Mouse (Mus musculus) midbrain, embryonic 16.5 days (tissue): ENCODE results near the gene Kctd15. TPM values are rescaled to one million over a fixed set of nuclear protein-coding genes. Genes with fewer than 3 reads are reported as not detected.

Source experiments
- ATAC-seq: fragments of 200-750 bp; cut with Nextera tagmentation; 2 replicates; pipeline ENCODE4 v1.8.0; 2017; ENCODE audit warnings: moderate TSS enrichment
- H3K27ac ChIP-seq: fragments of 300-500 bp; sonication (generic); 2 replicates; pipeline ENCODE4 v1.5.1; 2014; ENCODE audit warnings: mild to moderate bottlenecking, low read length, mixed read lengths
- H3K27me3 ChIP-seq: fragments of 300-500 bp; sonication (generic); 2 replicates; pipeline ENCODE4 v1.6.1; 2014; ENCODE audit warnings: low read depth, low read length, mixed read lengths; ENCODE audit not compliant: control insufficient read depth, insufficient read depth
- H3K36me3 ChIP-seq: fragments of 300-500 bp; sonication (generic); 2 replicates; pipeline ENCODE4 v1.6.1; 2014; ENCODE audit warnings: mild to moderate bottlenecking, low read length, moderate library complexity, mixed read lengths; ENCODE audit not compliant: control insufficient read depth, insufficient read depth
- H3K4me1 ChIP-seq: fragments of 300-500 bp; sonication (generic); 2 replicates; pipeline ENCODE4 v1.6.1; 2014; ENCODE audit warnings: mild to moderate bottlenecking, low read length, mixed read lengths; ENCODE audit not compliant: control insufficient read depth, insufficient read depth
- H3K4me2 ChIP-seq: fragments of 300-500 bp; sonication (generic); 2 replicates; pipeline ENCODE4 v1.6.1; 2014; ENCODE audit warnings: mild to moderate bottlenecking, low read length, mixed read lengths
- H3K4me3 ChIP-seq: fragments of 300-500 bp; sonication (generic); 2 replicates; pipeline ENCODE4 v1.5.1; 2014; ENCODE audit warnings: low read depth, mild to moderate bottlenecking, low read length, moderate library complexity, mixed read lengths
- H3K9ac ChIP-seq: fragments of 300-500 bp; sonication (generic); 2 replicates; pipeline ENCODE4 v1.6.1; 2014; ENCODE audit warnings: low read depth, low read length, mixed read lengths
- H3K9me3 ChIP-seq: fragments of 300-500 bp; sonication (generic); replicated peaks from 2 replicates; pipeline ENCODE4 v1.6.1; 2014; ENCODE audit warnings: mild to moderate bottlenecking, low read length, mixed read lengths; ENCODE audit not compliant: control insufficient read depth, poor library complexity, severe bottlenecking
- WGBS: fragments of 180-500 bp; shearing (Covaris S2); extraction: QIAGEN DNeasy Blood & Tissue Kit; methylation state at CpG from one replicate; pipeline ENCODE4 v1.1.7; 2014; 5-methylcytosine and 5-hydroxymethylcytosine counted together
- polyA plus RNA-seq: library from polyadenylated mRNA; unstranded; fragments of >200 nt; fragmentation: Nextera tagmentation; extraction: Ambion mirVana; gene quantifications from 2 replicates; pipeline ENCODE4 v1.2.1, GENCODE M21; 2015

The Kctd15 gene
- polyA plus RNA-seq = 24.8 and 26.5 TPM in 2 replicates

DNA sequence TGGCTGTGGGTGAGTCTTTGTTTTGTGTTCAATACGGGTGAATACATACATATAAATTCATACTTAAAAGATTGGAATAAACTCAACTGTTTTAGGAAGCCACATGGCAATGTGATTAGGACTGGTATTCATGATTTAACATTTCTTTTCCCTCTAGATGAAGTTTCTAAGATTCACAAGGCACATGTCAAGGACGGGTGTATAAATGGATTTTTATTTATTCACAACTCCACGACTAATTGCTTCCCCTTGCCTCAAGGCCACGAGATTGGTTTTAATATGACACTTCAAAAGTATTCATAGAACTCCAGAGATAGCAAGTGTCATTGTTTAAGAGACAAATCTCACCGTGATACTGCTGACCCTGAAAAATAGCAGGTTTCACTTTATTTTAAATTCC, at the start of gene Kctd15:
Kctd15 (minus strand) TSS at position 101 of the 400 bp plus-strand sequence.
- 44% methylated on average over 5 of the region's 5 CpGs for WGBS
- Histone ChIP-seq H3K27ac (peak within 1 kb of the TSS; percentile 99), H3K36me3 (no peaks in the 10 kb centered on the region), H3K4me2 (peak within 1 kb of the TSS; percentile 98), H3K4me1 (peaks cover 12% of the 10 kb centered on the region), H3K27me3 (no peaks in the 10 kb centered on the region), H3K9ac (peak within 1 kb of the TSS; percentile 99), H3K9me3 (no peaks in the 10 kb centered on the region), H3K4me3 (peak within 1 kb of the TSS; percentile 71)
- no peak for ATAC-seq

DNA sequence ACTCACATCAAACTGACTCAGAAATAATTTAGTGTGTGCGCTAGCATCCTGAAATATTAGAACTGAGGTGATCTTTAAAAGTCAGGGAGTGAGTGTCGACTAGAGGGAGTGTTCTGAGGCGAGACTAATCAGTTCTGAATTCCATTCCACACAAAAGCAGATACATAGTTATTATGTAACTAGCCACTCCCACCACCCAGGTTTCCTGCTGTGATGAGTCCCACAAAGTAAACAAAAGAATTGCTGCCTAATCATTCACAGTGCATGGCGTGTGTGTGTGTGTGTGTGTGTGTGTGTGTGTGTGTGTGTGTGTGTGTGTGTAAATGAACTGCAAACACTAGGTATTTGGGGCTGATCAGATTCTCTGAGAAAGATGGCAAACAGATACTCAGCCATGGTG, 47.9 kb upstream of the Kctd15 start:
- no peaks in the 10 kb centered on the region for H3K27me3 ChIP-seq
- no peaks in the 10 kb centered on the region for H3K36me3 ChIP-seq
- no peak overlapping the region for H3K9ac ChIP-seq
- no peak overlapping the region for H3K27ac ChIP-seq
- no peaks in the 10 kb centered on the region for H3K9me3 ChIP-seq
- ATAC-seq = no peak
- no peaks in the 10 kb centered on the region for H3K4me1 ChIP-seq
- H3K4me2 ChIP-seq = no peak overlapping the region
- no peak overlapping the region for H3K4me3 ChIP-seq
- 41% methylated on average over 4 of the region's 4 CpGs for WGBS

DNA sequence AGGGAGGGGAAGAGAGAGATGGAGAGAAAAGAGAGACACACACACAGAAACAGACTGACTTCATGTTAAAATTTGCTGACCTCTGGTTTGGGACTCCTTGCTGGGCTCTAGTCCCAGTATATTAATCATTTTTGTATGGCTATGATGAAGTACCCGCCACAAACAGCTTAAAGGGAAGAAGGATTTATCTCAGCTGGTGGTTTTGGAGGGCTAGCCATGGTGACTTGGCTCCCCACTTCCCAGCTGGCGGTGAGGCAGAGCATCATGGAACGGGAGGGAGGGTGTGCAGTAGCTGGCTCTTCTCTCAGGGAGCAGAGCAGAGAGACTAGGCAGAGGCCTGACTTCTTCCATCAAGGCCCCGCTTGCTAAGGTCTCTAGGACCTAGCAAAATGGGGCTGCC, 46.9 kb upstream of the Kctd15 start:
- WGBS = 48% methylated on average over 4 of the region's 4 CpGs
- Histone ChIP-seq H3K4me3 (no peak overlapping the region), H3K4me2 (no peak overlapping the region)

DNA sequence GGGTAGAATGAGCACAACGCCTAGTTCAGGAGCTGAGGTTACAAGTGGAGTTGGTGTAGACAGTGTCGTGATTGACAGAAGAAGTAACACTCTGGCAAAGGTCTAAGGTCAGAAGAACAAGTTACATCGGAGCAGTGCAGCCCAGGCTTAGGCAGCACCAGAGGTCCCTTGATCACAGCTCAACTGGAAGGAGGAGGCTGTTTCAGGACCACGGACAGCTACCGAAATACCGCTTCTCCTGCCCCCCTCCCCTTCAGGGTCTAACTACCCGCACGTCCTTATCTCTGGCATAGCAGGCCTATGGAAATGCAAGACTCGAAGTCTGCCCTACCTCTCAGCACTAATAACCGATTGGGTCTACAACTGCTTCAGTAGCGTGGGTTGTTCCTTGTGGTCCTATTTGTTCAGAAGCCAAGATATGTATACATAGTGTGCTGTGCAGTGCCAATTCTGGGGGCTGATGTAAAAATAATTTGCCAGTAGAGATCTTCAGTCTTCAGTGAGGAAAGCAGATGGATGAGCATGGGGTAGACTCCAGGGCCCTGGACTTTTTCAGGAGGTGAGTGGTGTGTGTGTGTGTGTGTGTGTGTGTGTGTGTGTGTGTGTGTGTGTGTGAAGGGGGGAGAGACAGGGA, 46.3 kb upstream of the Kctd15 start:
- WGBS = 29% methylated on average over 11 of the region's 11 CpGs

More for the DNA sequence above, 46.9 kb upstream of the Kctd15 start:
- no peak overlapping the region for H3K9ac ChIP-seq
- H3K27me3 ChIP-seq = no peaks in the 10 kb centered on the region
- no peak for ATAC-seq
- H3K9me3 ChIP-seq = no peaks in the 10 kb centered on the region
- no peaks in the 10 kb centered on the region for H3K36me3 ChIP-seq
- H3K27ac ChIP-seq = no peak overlapping the region
- H3K4me1 ChIP-seq = no peaks in the 10 kb centered on the region

DNA sequence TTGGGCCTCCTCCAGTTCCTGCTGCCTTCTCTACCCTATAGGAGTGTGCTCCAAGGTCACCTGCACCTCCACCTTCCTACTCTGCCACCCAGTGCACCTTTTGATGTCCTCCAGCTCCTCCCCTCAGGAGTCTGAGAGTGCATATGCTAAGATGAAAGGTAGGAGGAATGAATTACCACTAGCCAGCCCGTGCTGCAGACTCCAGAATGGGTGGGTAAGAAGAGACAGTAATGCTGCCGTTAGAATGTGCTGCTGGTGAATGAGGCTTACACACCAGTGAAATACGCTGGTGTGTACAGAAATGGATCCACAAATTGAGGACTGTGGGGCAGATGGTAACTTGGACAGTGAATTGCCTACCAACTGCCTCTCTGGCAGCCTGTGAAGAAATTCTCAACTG, 43.4 kb upstream of the Kctd15 start:
- WGBS = 60% methylated on average over 3 of the region's 3 CpGs
- Histone ChIP-seq H3K36me3 (no peaks in the 10 kb centered on the region), H3K27ac (no peak overlapping the region), H3K9me3 (no peaks in the 10 kb centered on the region), H3K27me3 (no peaks in the 10 kb centered on the region), H3K9ac (no peak overlapping the region), H3K4me1 (peaks cover 6% of the 10 kb centered on the region), H3K4me3 (no peak overlapping the region), H3K4me2 (no peak overlapping the region)
- ATAC-seq = no peak

More for the DNA sequence above, 46.3 kb upstream of the Kctd15 start:
- no peak overlapping the region for H3K4me3 ChIP-seq
- no peaks in the 10 kb centered on the region for H3K36me3 ChIP-seq
- no peaks in the 10 kb centered on the region for H3K9me3 ChIP-seq
- H3K4me2 ChIP-seq = no peak overlapping the region
- H3K4me1 ChIP-seq = no peaks in the 10 kb centered on the region
- no peak for ATAC-seq
- H3K9ac ChIP-seq = no peak overlapping the region
- no peaks in the 10 kb centered on the region for H3K27me3 ChIP-seq
- no peak overlapping the region for H3K27ac ChIP-seq

DNA sequence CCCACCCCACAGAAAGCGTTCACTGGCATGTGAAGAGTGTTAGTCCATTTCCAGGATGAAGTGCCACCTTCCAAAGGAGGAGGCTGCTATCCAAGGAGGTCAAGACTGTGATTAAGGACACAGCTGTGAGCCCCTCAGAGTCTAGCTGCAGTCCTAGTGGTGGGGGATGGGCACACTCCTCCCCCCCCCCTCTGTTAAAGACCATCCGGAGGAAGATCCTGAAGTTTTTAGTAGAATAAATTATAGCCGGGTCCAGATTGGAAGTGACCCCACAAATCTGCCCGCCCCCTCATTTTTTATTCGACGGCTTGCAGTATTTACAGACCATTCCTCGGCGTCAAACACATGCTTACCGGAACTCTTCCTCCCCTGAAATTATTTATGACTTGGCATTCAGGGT, 41.7 kb upstream of the Kctd15 start:
- Histone ChIP-seq H3K4me3 (no peak overlapping the region), H3K9me3 (no peaks in the 10 kb centered on the region), H3K4me1 (peaks cover 9% of the 10 kb centered on the region), H3K27me3 (no peaks in the 10 kb centered on the region), H3K9ac (no peak overlapping the region), H3K4me2 (no peak overlapping the region), H3K27ac (no peak overlapping the region), H3K36me3 (no peaks in the 10 kb centered on the region)
- 77% methylated on average over 9 of the region's 9 CpGs for WGBS
- no peak for ATAC-seq

DNA sequence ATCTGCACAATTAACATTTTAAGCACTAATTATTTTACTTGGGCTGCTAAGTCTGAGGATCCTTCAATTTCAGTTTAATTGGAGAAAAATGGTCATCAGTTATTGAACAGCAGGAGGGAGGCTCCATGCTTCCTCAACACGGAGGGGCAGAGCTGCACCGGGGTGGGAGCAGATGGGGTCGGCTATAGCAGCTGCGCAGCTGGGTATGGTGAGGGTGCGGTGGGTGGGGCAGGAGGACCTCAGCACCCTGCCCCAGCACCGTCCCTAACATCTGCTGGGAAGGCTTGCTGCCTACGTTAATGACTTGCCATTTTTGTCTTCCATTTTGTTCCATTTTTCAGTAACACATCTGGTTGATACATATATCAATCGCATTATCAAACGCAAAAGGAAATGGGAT, 39.6 kb upstream of the Kctd15 start:
- ATAC-seq = no peak
- Histone ChIP-seq H3K4me2 (no peak overlapping the region), H3K9me3 (no peaks in the 10 kb centered on the region), H3K27me3 (no peaks in the 10 kb centered on the region), H3K4me1 (peaks cover 14% of the 10 kb centered on the region), H3K36me3 (no peaks in the 10 kb centered on the region), H3K27ac (no peak overlapping the region), H3K4me3 (no peak overlapping the region), H3K9ac (no peak overlapping the region)
- 43% methylated on average over 9 of the region's 9 CpGs for WGBS

DNA sequence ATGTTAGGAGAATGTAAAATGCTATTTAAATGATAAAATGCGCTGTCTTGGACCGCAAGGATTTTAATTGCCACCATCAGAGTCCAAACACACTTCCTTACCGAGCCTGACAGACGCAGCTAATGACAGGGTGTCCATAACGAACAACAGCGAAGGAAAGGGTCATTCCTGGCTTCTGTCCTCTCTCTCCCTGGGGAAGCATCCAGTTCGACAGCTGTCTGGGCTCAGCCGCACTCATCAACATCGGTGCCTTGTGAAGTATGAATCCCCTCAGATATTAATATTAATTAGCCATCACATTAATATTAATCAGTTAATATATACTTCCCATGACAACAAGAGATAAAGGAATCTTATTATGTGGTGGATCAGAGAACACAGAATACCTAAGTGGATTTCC, 38.4 kb upstream of the Kctd15 start:
- Histone ChIP-seq H3K4me3 (no peak overlapping the region), H3K4me1 (peaks cover 14% of the 10 kb centered on the region), H3K9me3 (no peaks in the 10 kb centered on the region), H3K27me3 (no peaks in the 10 kb centered on the region), H3K4me2 (no peak overlapping the region), H3K36me3 (no peaks in the 10 kb centered on the region), H3K27ac (no peak overlapping the region), H3K9ac (no peak overlapping the region)
- 0 out of 2 replicates have a peak, but pooled peaks have one; percentile 10 for ATAC-seq
- WGBS = 17% methylated on average over 9 of the region's 9 CpGs

DNA sequence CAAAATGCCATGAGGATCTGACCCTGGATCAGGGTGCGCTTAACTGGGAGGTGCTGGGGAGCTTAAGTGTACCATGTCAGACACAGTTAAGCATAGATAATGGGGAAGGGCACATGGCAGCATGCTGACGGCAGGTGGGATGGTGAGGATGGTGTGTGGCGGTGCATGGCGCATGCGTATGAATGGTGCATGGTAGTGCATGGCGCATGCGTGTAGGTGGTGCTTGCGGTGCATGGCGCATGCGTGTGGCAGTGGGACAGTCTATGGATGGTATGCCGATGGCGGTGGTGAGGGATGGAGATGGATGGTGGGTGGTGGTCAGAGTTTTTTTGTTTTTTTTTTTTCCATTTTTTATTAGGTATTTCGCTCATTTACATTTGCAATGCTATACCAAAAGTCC, 37.4 kb upstream of the Kctd15 start:
- H3K27ac ChIP-seq = no peak overlapping the region
- H3K36me3 ChIP-seq = no peaks in the 10 kb centered on the region
- no peak overlapping the region for H3K4me2 ChIP-seq
- H3K9ac ChIP-seq = no peak overlapping the region
- WGBS = 95% methylated on average over 13 of the region's 13 CpGs
- no peak for ATAC-seq
- no peaks in the 10 kb centered on the region for H3K9me3 ChIP-seq
- H3K4me1 ChIP-seq = peaks cover 14% of the 10 kb centered on the region
- no peaks in the 10 kb centered on the region for H3K27me3 ChIP-seq
- H3K4me3 ChIP-seq = no peak overlapping the region
